Mouse (Mus musculus): ENCODE measurements at regions not wholly inside any gene's neighbourhood (a gene's known extent, or its start where the extent isn't known, plus 50 kb on each side); places are given as distances from the start of the nearest gene placed in this dataset.

GRCm38 (mm10) chr8:89680937-89681336 lies 637.0 kb upstream of the Sall1 start:
- no peaks in the 10 kb centered on the region; the same call in 1 of the 2 replicates for H3K27me3 ChIP-seq (replicated peaks)
- no peak overlapping the region for H3K4me3 ChIP-seq
- no peak overlapping the region for H3K4me2 ChIP-seq
- no peaks in the 10 kb centered on the region for H3K9me3 ChIP-seq (replicated peaks)
- ATAC-seq (ENCODE audit: insufficient number of reproducible peaks, low FRiP score) = no peak
- H3K4me1 ChIP-seq (replicated peaks) = no peaks in the 10 kb centered on the region
- H3K9ac ChIP-seq = no peak overlapping the region
- no peak overlapping the region for H3K27ac ChIP-seq (ENCODE audit: poor library complexity, severe bottlenecking)
- WGBS = 78% methylated on average over 4 of the region's 4 CpGs
- H3K36me3 ChIP-seq = no peaks in the 10 kb centered on the region

DNA sequence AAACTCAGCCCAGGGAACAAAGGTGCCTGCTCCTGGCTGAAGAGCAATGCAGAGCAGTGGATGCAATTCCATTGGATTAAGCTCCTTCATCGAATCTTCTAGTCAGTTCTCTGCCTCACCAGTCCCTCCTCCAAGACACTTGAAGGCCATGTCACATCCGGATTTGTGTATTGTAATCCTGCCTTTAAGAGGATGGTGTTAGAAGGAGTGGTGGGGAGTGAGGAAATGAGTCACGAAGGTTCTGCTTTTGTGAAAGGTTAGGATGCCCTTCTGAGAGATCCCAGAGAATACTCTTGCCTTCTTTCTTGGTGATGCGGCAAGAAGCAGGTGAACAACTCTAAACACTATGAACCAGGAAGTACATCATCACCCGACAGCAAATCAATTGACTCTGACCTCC lies 636.4 kb upstream of the Sall1 start:
- no peaks in the 10 kb centered on the region for H3K4me1 ChIP-seq (replicated peaks)
- no peak overlapping the region for H3K27ac ChIP-seq (ENCODE audit: poor library complexity, severe bottlenecking)
- 69% methylated on average over 5 of the region's 5 CpGs for WGBS
- no peaks in the 10 kb centered on the region for H3K9me3 ChIP-seq (replicated peaks)
- no peak for ATAC-seq (ENCODE audit: insufficient number of reproducible peaks, low FRiP score)
- no peak overlapping the region for H3K9ac ChIP-seq
- no peak overlapping the region for H3K4me3 ChIP-seq
- no peaks in the 10 kb centered on the region for H3K36me3 ChIP-seq
- no peaks in the 10 kb centered on the region; the same call in 1 of the 2 replicates for H3K27me3 ChIP-seq (replicated peaks)
- H3K4me2 ChIP-seq = no peak overlapping the region

GRCm38 (mm10) chr8:89679551-89679950 lies 635.6 kb upstream of the Sall1 start:
- WGBS = 79% methylated on average over 4 of the region's 4 CpGs
- H3K4me3 ChIP-seq = no peak overlapping the region
- H3K27me3 ChIP-seq (replicated peaks) = no peaks in the 10 kb centered on the region; the same call in 1 of the 2 replicates
- no peaks in the 10 kb centered on the region for H3K9me3 ChIP-seq (replicated peaks)
- no peak overlapping the region for H3K4me2 ChIP-seq
- ATAC-seq (ENCODE audit: insufficient number of reproducible peaks, low FRiP score) = no peak
- no peak overlapping the region for H3K9ac ChIP-seq
- no peaks in the 10 kb centered on the region for H3K4me1 ChIP-seq (replicated peaks)
- H3K27ac ChIP-seq (ENCODE audit: poor library complexity, severe bottlenecking) = no peak overlapping the region
- no peaks in the 10 kb centered on the region for H3K36me3 ChIP-seq

- no peaks in the 10 kb centered on the region for H3K9me3 ChIP-seq (replicated peaks)
- no peak for ATAC-seq (ENCODE audit: insufficient number of reproducible peaks, low FRiP score)
- WGBS = 73% methylated on average over 5 of the region's 5 CpGs
- H3K4me3 ChIP-seq = no peak overlapping the region
- H3K36me3 ChIP-seq = no peaks in the 10 kb centered on the region
- no peak overlapping the region for H3K4me2 ChIP-seq
- no peak overlapping the region for H3K9ac ChIP-seq
- no peaks in the 10 kb centered on the region for H3K4me1 ChIP-seq (replicated peaks)
- H3K27ac ChIP-seq (ENCODE audit: poor library complexity, severe bottlenecking) = no peak overlapping the region
- H3K27me3 ChIP-seq (replicated peaks) = no peaks in the 10 kb centered on the region
Observed at GRCm38 (mm10) chr8:89677266-89677665, 633.3 kb upstream of the Sall1 start.

DNA sequence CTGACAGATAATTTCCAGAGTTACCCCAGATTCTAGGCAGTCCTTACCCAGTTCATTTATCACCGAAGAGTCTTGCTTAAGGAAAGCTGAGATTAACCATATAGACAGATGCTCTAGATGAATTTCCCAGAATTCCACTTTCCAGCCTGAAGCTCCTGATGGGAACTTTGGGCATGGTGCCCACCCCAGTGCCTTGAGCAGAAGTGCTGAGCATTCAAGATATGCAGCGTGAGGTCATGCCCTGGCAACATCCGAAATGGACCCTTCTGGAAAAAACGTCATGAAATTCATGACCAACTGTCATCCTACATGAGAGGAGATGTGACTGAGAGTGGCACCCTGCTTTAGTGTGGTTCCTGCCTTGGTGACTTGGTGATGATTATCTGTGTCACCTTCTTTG lies 629.9 kb upstream of the Sall1 start:
- H3K4me2 ChIP-seq = no peak overlapping the region
- no peak overlapping the region for H3K4me3 ChIP-seq
- H3K9ac ChIP-seq = no peak overlapping the region
- no peaks in the 10 kb centered on the region for H3K27me3 ChIP-seq (replicated peaks)
- no peak for ATAC-seq (ENCODE audit: insufficient number of reproducible peaks, low FRiP score)
- H3K9me3 ChIP-seq (replicated peaks) = 0 out of 2 replicates have a peak, but pooled peaks cover 2% of the 10 kb centered on the region
- WGBS = 68% methylated on average over 4 of the region's 4 CpGs
- H3K4me1 ChIP-seq (replicated peaks) = no peaks in the 10 kb centered on the region
- no peaks in the 10 kb centered on the region for H3K36me3 ChIP-seq
- no peak overlapping the region for H3K27ac ChIP-seq (ENCODE audit: poor library complexity, severe bottlenecking)

DNA sequence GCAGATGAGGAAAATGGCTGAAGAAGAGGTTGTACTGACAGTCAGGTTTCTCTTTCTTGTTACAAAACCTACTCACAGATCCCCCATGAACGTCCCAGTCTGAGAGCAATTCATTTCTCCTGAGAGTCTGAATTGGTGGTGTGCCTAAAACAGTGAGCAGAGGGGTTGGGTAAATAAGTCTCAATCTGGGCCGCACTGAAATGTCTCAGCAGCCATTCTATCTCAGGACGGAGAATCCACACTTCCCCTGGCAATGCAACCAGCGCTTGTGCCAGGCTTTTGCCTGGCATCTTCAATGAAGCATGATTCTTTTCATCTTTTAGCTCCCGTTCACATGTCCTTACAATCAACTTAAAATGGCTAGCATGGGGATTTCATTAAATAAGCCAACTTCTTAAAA lies 628.7 kb upstream of the Sall1 start:
- Histone ChIP-seq H3K27me3 (replicated peaks) (no peaks in the 10 kb centered on the region), H3K9me3 (replicated peaks) (0 out of 2 replicates have a peak, but pooled peaks cover 2% of the 10 kb centered on the region), H3K36me3 (no peaks in the 10 kb centered on the region), H3K4me2 (no peak overlapping the region), H3K4me1 (replicated peaks) (no peaks in the 10 kb centered on the region), H3K9ac (no peak overlapping the region), H3K4me3 (no peak overlapping the region), H3K27ac (ENCODE audit: poor library complexity, severe bottlenecking) (no peak overlapping the region)
- WGBS = 84% methylated on average over 5 of the region's 5 CpGs
- no peak for ATAC-seq (ENCODE audit: insufficient number of reproducible peaks, low FRiP score)

DNA sequence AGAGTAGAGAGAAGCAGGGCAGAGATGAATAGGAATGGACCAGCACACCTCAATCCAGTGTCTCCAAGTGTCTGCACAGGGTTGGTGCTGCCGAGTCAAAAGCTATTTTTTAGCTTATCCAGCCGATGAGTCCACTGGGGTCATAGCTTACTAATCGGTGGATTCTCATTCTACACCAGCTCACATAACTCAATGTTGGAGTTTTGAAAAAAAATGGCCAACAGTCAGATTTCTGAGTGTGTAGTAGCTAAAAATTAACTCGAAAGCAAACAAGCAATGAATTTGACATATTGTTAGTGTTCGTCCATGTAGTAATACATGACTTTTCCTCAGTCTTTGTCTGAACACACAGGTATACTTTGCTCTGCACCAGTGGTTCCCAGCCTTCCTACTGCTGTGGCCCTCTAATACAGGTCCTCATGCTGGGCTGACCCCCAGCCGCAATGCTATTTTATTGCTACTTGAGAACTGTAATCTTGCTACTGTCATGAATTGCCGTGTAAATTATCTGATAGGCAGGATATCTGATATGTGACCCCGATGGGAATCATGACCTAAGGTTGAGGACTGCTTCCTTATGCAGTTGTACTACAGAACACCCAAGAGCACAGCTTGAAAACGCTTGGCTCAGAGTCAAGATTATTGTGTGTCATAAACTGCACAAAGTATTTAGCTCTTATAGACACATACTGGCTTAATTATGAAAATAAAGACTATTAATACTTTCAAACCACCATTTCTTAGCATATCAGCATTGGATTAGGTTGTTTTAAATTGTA lies 621.1 kb upstream of the Sall1 start:
- H3K36me3 ChIP-seq = no peaks in the 10 kb centered on the region
- ATAC-seq (ENCODE audit: insufficient number of reproducible peaks, low FRiP score) = no peak
- H3K27me3 ChIP-seq (replicated peaks) = 0 out of 2 replicates have a peak, but pooled peaks cover 3% of the 10 kb centered on the region
- H3K4me3 ChIP-seq = no peak overlapping the region
- no peak overlapping the region for H3K4me2 ChIP-seq
- H3K4me1 ChIP-seq (replicated peaks) = peaks cover 4% of the 10 kb centered on the region; the same call in 1 of the 2 replicates
- H3K27ac ChIP-seq (ENCODE audit: poor library complexity, severe bottlenecking) = no peak overlapping the region
- no peaks in the 10 kb centered on the region for H3K9me3 ChIP-seq (replicated peaks)
- H3K9ac ChIP-seq = no peak overlapping the region
- 77% methylated on average over 9 of the region's 9 CpGs for WGBS

GRCm38 (mm10) chr8:89663859-89664258 lies 619.9 kb upstream of the Sall1 start:
- peaks cover 10% of the 10 kb centered on the region; the same call in 1 of the 2 replicates for H3K4me1 ChIP-seq (replicated peaks)
- no peak for ATAC-seq (ENCODE audit: insufficient number of reproducible peaks, low FRiP score)
- H3K9me3 ChIP-seq (replicated peaks) = no peaks in the 10 kb centered on the region
- H3K4me2 ChIP-seq = no peak overlapping the region
- no peak overlapping the region for H3K4me3 ChIP-seq
- no peak overlapping the region for H3K9ac ChIP-seq
- H3K36me3 ChIP-seq = no peaks in the 10 kb centered on the region
- 0 out of 2 replicates have a peak, but pooled peaks cover 3% of the 10 kb centered on the region for H3K27me3 ChIP-seq (replicated peaks)
- no peak overlapping the region for H3K27ac ChIP-seq (ENCODE audit: poor library complexity, severe bottlenecking)
- WGBS = 57% methylated on average over 10 of the region's 10 CpGs

DNA sequence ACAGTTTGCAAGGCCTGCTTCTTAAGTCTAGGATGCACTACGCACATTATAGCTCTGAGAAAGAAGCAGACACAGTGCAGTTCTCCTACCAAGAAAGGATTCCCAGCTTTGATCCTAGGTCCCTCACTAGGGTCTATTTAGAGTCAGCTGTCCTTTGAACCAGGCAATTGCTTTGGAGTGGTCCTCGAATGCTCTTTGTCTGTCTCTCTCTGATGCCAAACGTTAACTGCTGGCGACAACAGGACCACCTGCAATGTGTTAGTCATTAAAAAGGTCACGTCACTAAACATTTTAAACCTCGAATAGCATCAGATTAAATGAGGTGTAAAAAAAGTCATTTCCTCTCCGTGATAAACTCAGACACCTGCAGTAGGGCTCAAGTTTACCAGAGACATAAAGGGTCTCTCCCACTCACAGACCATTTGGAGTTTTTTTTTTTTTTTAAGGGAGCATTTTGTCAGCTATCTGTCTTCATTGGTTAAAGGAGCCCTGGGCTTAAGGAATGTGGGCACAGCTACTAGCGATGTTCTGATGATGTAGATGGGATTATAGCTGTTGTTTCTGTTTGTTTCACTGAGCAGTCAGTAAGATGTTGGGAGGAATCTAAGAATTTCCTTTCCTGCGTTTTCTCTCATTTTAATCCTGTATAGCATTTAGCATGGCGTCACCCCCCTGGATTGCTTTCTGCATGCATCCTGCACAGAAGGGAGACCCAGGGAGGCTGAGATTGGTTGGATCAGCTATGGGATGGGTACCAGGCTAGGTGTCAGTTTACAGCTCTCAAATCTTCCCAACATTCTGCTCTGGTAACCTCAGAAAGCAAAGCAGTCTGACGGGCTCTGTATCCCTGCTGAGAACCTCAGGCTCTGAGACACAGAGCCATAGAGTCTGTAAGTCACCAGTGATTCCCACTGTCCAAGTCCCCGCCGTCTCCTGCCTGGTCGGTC lies 615.3 kb upstream of the Sall1 start:
- Histone ChIP-seq H3K9ac (no peak overlapping the region), H3K27me3 (replicated peaks) (no peaks in the 10 kb centered on the region), H3K9me3 (replicated peaks) (no peaks in the 10 kb centered on the region), H3K4me3 (no peak overlapping the region), H3K4me1 (replicated peaks) (peaks cover 10% of the 10 kb centered on the region; the same call in 1 of the 2 replicates), H3K27ac (ENCODE audit: poor library complexity, severe bottlenecking) (no peak overlapping the region), H3K36me3 (no peaks in the 10 kb centered on the region), H3K4me2 (peak overlapping the region; percentile 46)
- ATAC-seq (ENCODE audit: insufficient number of reproducible peaks, low FRiP score) = no peak
- 22% methylated on average over 14 of the region's 14 CpGs for WGBS

GRCm38 (mm10) chr8:89655369-89655768 lies 611.4 kb upstream of the Sall1 start:
- Histone ChIP-seq H3K9ac (no peak overlapping the region), H3K27me3 (replicated peaks) (no peaks in the 10 kb centered on the region), H3K27ac (ENCODE audit: poor library complexity, severe bottlenecking) (no peak overlapping the region), H3K36me3 (no peaks in the 10 kb centered on the region), H3K9me3 (replicated peaks) (no peaks in the 10 kb centered on the region), H3K4me2 (no peak overlapping the region), H3K4me1 (replicated peaks) (peaks cover 9% of the 10 kb centered on the region; the same call in 1 of the 2 replicates), H3K4me3 (no peak overlapping the region)
- ATAC-seq (ENCODE audit: insufficient number of reproducible peaks, low FRiP score) = no peak
- 85% methylated on average over 14 of the region's 14 CpGs for WGBS

GRCm38 (mm10) chr8:89649207-89649890 lies 605.4 kb upstream of the Sall1 start:
- Histone ChIP-seq H3K27ac (ENCODE audit: poor library complexity, severe bottlenecking) (no peak overlapping the region), H3K4me2 (no peak overlapping the region), H3K4me3 (no peak overlapping the region), H3K36me3 (no peaks in the 10 kb centered on the region), H3K9me3 (replicated peaks) (no peaks in the 10 kb centered on the region), H3K9ac (no peak overlapping the region), H3K27me3 (replicated peaks) (no peaks in the 10 kb centered on the region), H3K4me1 (replicated peaks) (no peaks in the 10 kb centered on the region)
- WGBS = 83% methylated on average over 5 of the region's 5 CpGs
- ATAC-seq (ENCODE audit: insufficient number of reproducible peaks, low FRiP score) = no peak
